Comparison of ENCODE assay signal across 8 mouse cellular contexts in genomic region chr9:58220218-58220903, GRCm38 (mm10). TPM values are rescaled to one million over a fixed set of nuclear protein-coding genes. Genes with fewer than 3 reads are reported as not detected.
DNase-seq lines count a peak whose midpoint lies in the region.

No protein-coding gene starts in this region.

- peak; percentile 49 for DNase-seq in gastrocnemius, postnatal 10 days
- no peak for DNase-seq in gastrocnemius, adult 8-10 months (ENCODE audit: low spot score in 2 of 2)
- DNase-seq in spleen, postnatal 4 days (ENCODE audit: low spot score in 2 of 2), result peak; percentile 53 to 81
- no peak for DNase-seq in spleen, postnatal 14 days (ENCODE audit: low spot score in 2 of 2)
- peak; percentile 78 to 83 for DNase-seq in cerebellum, postnatal 10 days
- DNase-seq in kidney, postnatal 25 days, result peak; percentile 71
- DNase-seq in naive thymus-derived CD4-positive, alpha-beta T cell, adult 2 months (ENCODE audit: low read depth), result peak; percentile 62
- DNase-seq in frontal cortex, postnatal 14 days (ENCODE audit: low spot score in 2 of 2), result no peak

RNA-seq across cellular contexts. Expression of gene Islr2, which starts 16.2 kb away (rescaled TPM):
- total RNA-seq in gastrocnemius, postnatal 10 days (2021), result 1 to 10 TPM; 4.3 to 4.5 TPM
- total RNA-seq in gastrocnemius, adult 8-10 months (2022), result 1 to 10 TPM; 1.4 to 2.9 (median 1.8) TPM

RNA-seq across cellular contexts. Expression of gene Islr, which starts 16.3 kb away (rescaled TPM):
- 100 to 1,000 TPM in 1 of 2 experiments, 10 to 100 TPM in 1; 98.8 to 119 TPM for total RNA-seq in gastrocnemius, postnatal 10 days (2021)
- 10 to 100 TPM in 3 of 4 experiments, 1 to 10 TPM in 1; 9.8 to 15.7 (median 13.1) TPM for total RNA-seq in gastrocnemius, adult 8-10 months (2022)

RNA-seq across cellular contexts. Expression of gene Pml, which starts 29.2 kb away (rescaled TPM):
- 10 to 100 TPM in 1 of 2 experiments, 1 to 10 TPM in 1; 7.3 to 12.6 TPM for total RNA-seq in gastrocnemius, postnatal 10 days (2021)
- 1 to 10 TPM; 2.5 to 4.5 (median 3.1) TPM for total RNA-seq in gastrocnemius, adult 8-10 months (2022)

RNA-seq across cellular contexts. Expression of gene Stoml1, which starts 32.6 kb away (rescaled TPM):
- total RNA-seq in gastrocnemius, postnatal 10 days (2021), result 10 to 100 TPM in 1 of 2 experiments, 1 to 10 TPM in 1; 9.1 to 12.3 TPM
- total RNA-seq in gastrocnemius, adult 8-10 months (2022), result 10 to 100 TPM in 2 of 4 experiments, 1 to 10 TPM in 2; 8.6 to 10.8 (median 9.8) TPM

Comparison
In these comparisons a context has a peak if more than half of its experiments do, and no peak if none do; other contexts are left out.
1. DNase-seq: peak in gastrocnemius, postnatal 10 days (single experiment), spleen, postnatal 4 days (2 of 2), cerebellum, postnatal 10 days (2 of 2), kidney, postnatal 25 days (2 of 2) and naive thymus-derived CD4-positive, alpha-beta T cell, adult 2 months (single experiment); none in gastrocnemius, adult 8-10 months (0 of 2), spleen, postnatal 14 days (0 of 2) and frontal cortex, postnatal 14 days (0 of 2).
2. RNA of gene Islr, which starts 16.3 kb away (total RNA-seq): 98.8 to 119 TPM in gastrocnemius, postnatal 10 days; 9.8 to 15.7 TPM in gastrocnemius, adult 8-10 months; every median in the first group is over 4 times any median in the second.